Comparison of ENCODE assay signal across 10 mouse cellular contexts in genomic region chr16:94155041-94155653, GRCm38 (mm10).
DNase-seq lines count a peak whose midpoint lies in the region; ATAC-seq and TF ChIP-seq lines count a peak whose summit lies in the region.
"Had no signal": no experiment of that assay in that cellular context is flagged by ENCODE, and none has a peak within 500 bp of the region (broad histone marks: within the 10 kb centered on the region; RNA-seq: fewer than 3 reads in every experiment).

No protein-coding gene starts in this region.

- no peak overlapping the region for H3K9ac ChIP-seq in hindbrain, embryonic 14.5 days
- no peak overlapping the region for H3K9ac ChIP-seq in midbrain, postnatal 0 days (replicated peaks; ENCODE audit: low read length, poor library complexity, severe bottlenecking)
- H3K9ac ChIP-seq: heart, embryonic 13.5 days had no signal

- WGBS in hindbrain, embryonic 14.5 days, result 14% methylated on average over 14 of the region's 14 CpGs
- WGBS in midbrain, postnatal 0 days, result 21% methylated on average over 14 of the region's 14 CpGs

- H3K36me3 ChIP-seq in hindbrain, embryonic 14.5 days (replicated peaks; ENCODE audit: control insufficient read depth, insufficient read depth), result no peaks in the 10 kb centered on the region
- H3K36me3 ChIP-seq in midbrain, postnatal 0 days (ENCODE audit: insufficient read depth, low read length), result no peaks in the 10 kb centered on the region
- H3K36me3 ChIP-seq: heart, embryonic 13.5 days had no signal

- no peak overlapping the region for H3K4me2 ChIP-seq in hindbrain, embryonic 14.5 days (replicated peaks)
- no peak overlapping the region for H3K4me2 ChIP-seq in midbrain, postnatal 0 days (ENCODE audit: low read depth, low read length, poor library complexity, severe bottlenecking)
- H3K4me2 ChIP-seq: heart, embryonic 13.5 days had no signal

- no peaks in the 10 kb centered on the region for H3K9me3 ChIP-seq in hindbrain, embryonic 14.5 days (ENCODE audit: control insufficient read depth, low read length)
- no peaks in the 10 kb centered on the region for H3K9me3 ChIP-seq in midbrain, postnatal 0 days (ENCODE audit: low read length)
- H3K9me3 ChIP-seq: heart, embryonic 13.5 days had no signal

- TF ChIP-seq CTCF in midbrain, postnatal 0 days (IDR thresholded peaks at IDR 0.05), result no peak

- no peak overlapping the region for H3K27ac ChIP-seq in hindbrain, embryonic 14.5 days
- no peak overlapping the region for H3K27ac ChIP-seq in midbrain, postnatal 0 days (ENCODE audit: low read depth, low read length)
- H3K27ac ChIP-seq: heart, embryonic 13.5 days; macrophage had no signal

- peaks cover 11% of the 10 kb centered on the region for H3K4me1 ChIP-seq in hindbrain, embryonic 14.5 days (replicated peaks; ENCODE audit: control insufficient read depth, insufficient read depth, low read length)
- H3K4me1 ChIP-seq in midbrain, postnatal 0 days (ENCODE audit: insufficient read depth, low read length), result peaks cover 10% of the 10 kb centered on the region; the same call in 1 of the 2 replicates

- no peaks in the 10 kb centered on the region for H3K27me3 ChIP-seq in hindbrain, embryonic 14.5 days (ENCODE audit: control insufficient read depth, insufficient read depth, low read length)
- 0 out of 2 replicates have a peak, but pooled peaks cover 4% of the 10 kb centered on the region for H3K27me3 ChIP-seq in midbrain, postnatal 0 days (ENCODE audit: insufficient read depth, low read length)

- peak; percentile 63; the same call in 1 of the 2 replicates for ATAC-seq in hindbrain, embryonic 14.5 days (ENCODE audit: low FRiP score)
- no peak for ATAC-seq in midbrain, postnatal 0 days (ENCODE audit: low FRiP score)

- no peak overlapping the region for H3K4me3 ChIP-seq in hindbrain, embryonic 14.5 days (replicated peaks; ENCODE audit: low read length)
- no peak overlapping the region for H3K4me3 ChIP-seq in midbrain, postnatal 0 days (ENCODE audit: low read depth, low read length)
- H3K4me3 ChIP-seq: heart, embryonic 13.5 days had no signal

- DNase-seq in adrenal gland, postnatal 10 days, result peak; percentile 21
- no peak for DNase-seq in adrenal gland, adult 18-20 months (ENCODE audit: low spot score in 2 of 2)
- peak; percentile 15 for DNase-seq in ovary, postnatal 14 days (ENCODE audit: low spot score)
- no peak for DNase-seq in ovary, adult 18-20 months (ENCODE audit: low spot score)
- DNase-seq in hindbrain, embryonic 14.5 days (ENCODE audit: low spot score), result peak; percentile 56
- DNase-seq in midbrain, postnatal 0 days (ENCODE audit: low spot score), result peak; percentile 71
- DNase-seq in urinary bladder, postnatal 4 days (ENCODE audit: low spot score in 2 of 2), result no peak
- no peak for DNase-seq in liver

Comparison
In these comparisons a context has a peak if more than half of its experiments do, and no peak if none do; other contexts are left out.
1. DNase-seq: peak in adrenal gland, postnatal 10 days (single experiment), ovary, postnatal 14 days (single experiment), hindbrain, embryonic 14.5 days (single experiment) and midbrain, postnatal 0 days (single experiment); none in adrenal gland, adult 18-20 months (0 of 2), ovary, adult 18-20 months (single experiment), urinary bladder, postnatal 4 days (0 of 2) and liver (single experiment).